Mouse (Mus musculus) spleen, adult 2 months (tissue): Measurements from ENCODE around the gene Zxdb.
"Not testable (repeated sequence)": the region's sequence is repeated elsewhere in the genome, so short reads cannot be mapped to it uniquely, and the experiment has no call there.

Experiments
- CTCF ChIP-seq: fragments of 200-500 bp; IDR thresholded peaks from 2 replicates; pipeline ENCODE4 v1.5.1; 2011; ENCODE audit warnings: mild to moderate bottlenecking, inconsistent platforms; ENCODE audit not compliant: insufficient read depth, insufficient read length, insufficient replicate concordance; ENCODE audit errors: extremely low read depth
- POLR2A ChIP-seq: fragments of 200-500 bp; IDR thresholded peaks from 2 replicates; pipeline ENCODE4 v1.6.1; 2011; ENCODE audit warnings: low read depth, low read length, inconsistent platforms

DNA sequence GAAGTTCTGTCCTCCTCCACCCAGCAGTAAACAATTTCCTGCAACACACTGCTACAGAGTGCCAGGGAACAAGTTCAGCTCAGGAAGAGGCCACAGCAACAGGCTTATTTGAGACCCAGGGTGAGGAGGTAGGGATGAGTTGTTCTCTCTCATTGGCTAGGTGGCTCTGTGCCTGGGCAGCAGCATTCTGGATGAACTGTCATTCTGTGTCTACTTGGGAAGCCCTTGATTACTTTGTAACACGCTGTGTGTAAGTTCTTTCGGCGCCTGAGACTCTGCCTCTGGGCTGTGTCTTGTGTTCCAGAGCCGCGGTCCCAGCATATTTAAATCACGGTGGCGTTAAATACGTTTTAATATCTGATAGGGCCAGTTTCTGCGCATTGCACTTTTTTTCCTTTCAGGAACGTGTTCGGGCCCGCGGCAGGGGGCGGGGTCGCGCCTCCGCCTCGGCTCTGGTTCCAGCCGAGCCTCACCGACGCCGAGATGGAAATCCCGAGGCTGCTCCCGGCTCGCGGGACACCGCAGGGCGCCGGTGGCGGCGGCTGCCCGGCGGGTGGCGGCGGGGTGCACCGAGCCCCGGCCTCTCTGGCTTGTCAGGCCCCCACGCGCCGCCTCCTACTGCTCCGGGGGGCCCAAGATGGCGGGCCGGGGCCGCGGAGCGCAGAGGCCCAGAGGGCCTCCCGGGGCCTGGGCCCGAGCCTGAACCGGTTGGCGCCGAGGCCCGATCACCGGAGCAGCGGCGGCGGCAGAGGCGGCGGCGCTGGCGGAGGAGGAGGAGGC lies at the start of gene Zxdb:
- not testable (repeated sequence) for TF ChIP-seq CTCF, POLR2A
